8 mouse cellular contexts compared by ENCODE assay signal in genomic region chr6:29199223-29199855, GRCm38 (mm10). TPM values are rescaled to one million over a fixed set of nuclear protein-coding genes. Genes with fewer than 3 reads are reported as not detected.
DNase-seq lines count a peak whose midpoint lies in the region; ATAC-seq and TF ChIP-seq lines count a peak whose summit lies in the region.

No protein-coding gene starts in this region.

- peaks cover 12% of the 10 kb centered on the region for H3K27me3 ChIP-seq in heart, embryonic 11.5 days (ENCODE audit: control insufficient read depth, insufficient read depth, low read length)
- no peaks in the 10 kb centered on the region for H3K27me3 ChIP-seq in ES-Bruce4 (ENCODE audit: control insufficient read depth, insufficient read depth, low read length, poor library complexity, severe bottlenecking)
- peaks cover 28% of the 10 kb centered on the region; the same call in 1 of the 2 replicates for H3K27me3 ChIP-seq in hindbrain, embryonic 13.5 days

- TF ChIP-seq POLR2A in ES-Bruce4 (IDR thresholded peaks at IDR 0.05; ENCODE audit: insufficient read depth, low read length) = no peak

- ATAC-seq in heart, embryonic 11.5 days (replicated peaks; ENCODE audit: insufficient number of reproducible peaks, low FRiP score, low TSS enrichment) = no peak
- ATAC-seq in hindbrain, embryonic 13.5 days (ENCODE audit: low FRiP score) = no peak
- peak; percentile 63 for ATAC-seq in megakaryocyte-erythroid progenitor cell, adult 5-6 weeks (replicated peaks; ENCODE audit: low FRiP score, low TSS enrichment, poor library complexity, severe bottlenecking)

- no peak for DNase-seq in heart, postnatal 14 days
- no peak for DNase-seq in right cerebral cortex, postnatal 4 days
- no peak for DNase-seq in gastrocnemius, postnatal 10 days
- no peak for DNase-seq in right cerebral cortex, postnatal 14 days

- intact Hi-C loops in heart, postnatal 14 days (cut with DNase I) = loop anchor here (1.0 kb wide), 1 partner anchor 33 kb away; no protein-coding TSS in a partner anchor

- peak overlapping the region; percentile 70 for H3K4me2 ChIP-seq in heart, embryonic 11.5 days
- H3K4me2 ChIP-seq in hindbrain, embryonic 13.5 days = peak overlapping the region; percentile 55

- TF ChIP-seq EP300 in ES-Bruce4 (IDR thresholded peaks at IDR 0.05; ENCODE audit: insufficient read depth, low read depth, low read length) = no peak

- H3K27ac ChIP-seq in heart, embryonic 11.5 days (ENCODE audit: low read depth, low read length) = no peak overlapping the region
- H3K27ac ChIP-seq in ES-Bruce4 (ENCODE audit: insufficient read depth, low read length) = no peak overlapping the region
- H3K27ac ChIP-seq in hindbrain, embryonic 13.5 days = no peak overlapping the region

- peaks cover 2% of the 10 kb centered on the region for H3K36me3 ChIP-seq in heart, embryonic 11.5 days (ENCODE audit: control insufficient read depth, insufficient read depth, low read length)
- peaks cover 6% of the 10 kb centered on the region for H3K36me3 ChIP-seq in ES-Bruce4 (ENCODE audit: control insufficient read depth, insufficient read depth, low read length, poor library complexity, severe bottlenecking)
- H3K36me3 ChIP-seq in hindbrain, embryonic 13.5 days = peaks cover 42% of the 10 kb centered on the region

- TF ChIP-seq CTCF in ES-Bruce4 (IDR thresholded peaks at IDR 0.05; ENCODE audit: low read depth, low read length) = no peak

- H3K9ac ChIP-seq in heart, embryonic 11.5 days (ENCODE audit: low read depth, low read length) = peak overlapping the region; percentile 65; the same call in 1 of the 2 replicates
- no peak overlapping the region for H3K9ac ChIP-seq in ES-Bruce4 (ENCODE audit: low read depth, poor library complexity, severe bottlenecking)
- peak overlapping the region; percentile 64 for H3K9ac ChIP-seq in hindbrain, embryonic 13.5 days

- H3K4me1 ChIP-seq in heart, embryonic 11.5 days (ENCODE audit: control insufficient read depth, insufficient read depth, low read length) = peaks cover 3% of the 10 kb centered on the region; the same call in 1 of the 2 replicates
- H3K4me1 ChIP-seq in ES-Bruce4 (ENCODE audit: control insufficient read depth, insufficient read depth, low read length) = peaks cover 1% of the 10 kb centered on the region
- peaks cover 20% of the 10 kb centered on the region for H3K4me1 ChIP-seq in hindbrain, embryonic 13.5 days (replicated peaks)

- no peaks in the 10 kb centered on the region for H3K9me3 ChIP-seq in heart, embryonic 11.5 days (replicated peaks; ENCODE audit: control insufficient read depth, low read length)
- no peaks in the 10 kb centered on the region for H3K9me3 ChIP-seq in ES-Bruce4 (replicated peaks; ENCODE audit: control insufficient read depth, insufficient read depth, low read length, poor library complexity, severe bottlenecking)
- H3K9me3 ChIP-seq in hindbrain, embryonic 13.5 days = no peaks in the 10 kb centered on the region

- peak overlapping the region; percentile 36 for H3K4me3 ChIP-seq in heart, embryonic 11.5 days (ENCODE audit: low read depth, low read length)
- H3K4me3 ChIP-seq in ES-Bruce4 (ENCODE audit: low read depth, low read length) = peak overlapping the region; percentile 41; the same call in 1 of the 2 replicates
- H3K4me3 ChIP-seq in hindbrain, embryonic 13.5 days = peak overlapping the region; percentile 35

- WGBS in heart, embryonic 11.5 days (ENCODE audit: insufficient replicate concordance) = 29% methylated on average over 8 of the region's 8 CpGs
- WGBS in hindbrain, embryonic 13.5 days = 45% methylated on average over 8 of the region's 8 CpGs

RNA-seq across cellular contexts. Expression of gene Impdh1, which starts 16.8 kb away (rescaled TPM):
- 34.3 and 40.4 TPM in 2 replicates for polyA plus RNA-seq in heart, embryonic 11.5 days (2014; fragmentation: Nextera tagmentation; extraction: Ambion mirVana)
- 10 to 100 TPM; 25.2 to 27.0 TPM for total RNA-seq in heart, postnatal 14 days (2021)
- 25.7 and 29.8 TPM in 2 replicates for polyA plus RNA-seq in ES-Bruce4 (2011; ENCODE audit: insufficient read depth, insufficient read length, low read depth, missing spikeins)
- 58.1 and 65.5 TPM in 2 replicates for polyA plus RNA-seq in hindbrain, embryonic 13.5 days (2015; fragmentation: Nextera tagmentation; extraction: Ambion mirVana)
- total RNA-seq in megakaryocyte-erythroid progenitor cell, adult 5-6 weeks (2014; fragmentation: Nextera tagmentation) = 35.5 and 56.9 TPM in 2 replicates
- 16.8 and 19.5 TPM in 2 replicates for total RNA-seq in megakaryocyte-erythroid progenitor cell, adult 5-6 weeks (2017)
- total RNA-seq in gastrocnemius, postnatal 10 days (2021) = 10 to 100 TPM; 23.4 to 24.7 TPM

RNA-seq across cellular contexts. Expression of gene Prrt4, which starts 20.0 kb away (rescaled TPM):
- 1.6 and 1.8 TPM in 2 replicates for polyA plus RNA-seq in heart, embryonic 11.5 days (2014; fragmentation: Nextera tagmentation; extraction: Ambion mirVana)
- total RNA-seq in heart, postnatal 14 days (2021) = 1 to 10 TPM; 4.2 to 4.7 TPM
- 0.20 and 0.52 TPM in 2 replicates for polyA plus RNA-seq in ES-Bruce4 (2011; ENCODE audit: insufficient read depth, insufficient read length, low read depth, missing spikeins)
- polyA plus RNA-seq in hindbrain, embryonic 13.5 days (2015; fragmentation: Nextera tagmentation; extraction: Ambion mirVana) = 4.7 and 4.8 TPM in 2 replicates
- not detected in 2 replicates for total RNA-seq in megakaryocyte-erythroid progenitor cell, adult 5-6 weeks (2014; fragmentation: Nextera tagmentation)
- not detected in 2 replicates for total RNA-seq in megakaryocyte-erythroid progenitor cell, adult 5-6 weeks (2017)
- 1 to 10 TPM in 1 of 2 experiments, under 1 TPM in 1; 0.78 to 1.2 TPM for total RNA-seq in gastrocnemius, postnatal 10 days (2021)

RNA-seq across cellular contexts. Expression of gene Rbm28, which starts 34.5 kb away (rescaled TPM):
- polyA plus RNA-seq in heart, embryonic 11.5 days (2014; fragmentation: Nextera tagmentation; extraction: Ambion mirVana) = 39.9 and 43.0 TPM in 2 replicates
- 10 to 100 TPM; 19.5 to 21.0 TPM for total RNA-seq in heart, postnatal 14 days (2021)
- 94.5 and 97.0 TPM in 2 replicates for polyA plus RNA-seq in ES-Bruce4 (2011; ENCODE audit: insufficient read depth, insufficient read length, low read depth, missing spikeins)
- 41.2 and 41.5 TPM in 2 replicates for polyA plus RNA-seq in hindbrain, embryonic 13.5 days (2015; fragmentation: Nextera tagmentation; extraction: Ambion mirVana)
- 70.5 and 81.2 TPM in 2 replicates for total RNA-seq in megakaryocyte-erythroid progenitor cell, adult 5-6 weeks (2014; fragmentation: Nextera tagmentation)
- total RNA-seq in megakaryocyte-erythroid progenitor cell, adult 5-6 weeks (2017) = 63.8 and 71.0 TPM in 2 replicates
- total RNA-seq in gastrocnemius, postnatal 10 days (2021) = 10 to 100 TPM; 16.7 to 19.0 TPM
